Mouse (Mus musculus) neutrophil, adult 5-6 weeks (primary cell): ENCODE measurements around the gene Clec2i. TPM values are rescaled to one million over a fixed set of nuclear protein-coding genes. Genes with fewer than 3 reads are reported as not detected.
A peak's percentile ranks its signal among the peaks of the same experiment; 100 is the strongest.
"Not testable (repeated sequence)": the region's sequence is repeated elsewhere in the genome, so short reads cannot be mapped to it uniquely, and the experiment has no call there.

ENCODE experiments used
- ATAC-seq: fragments of 151-379, 151-347 bp; 2 replicates; pipeline ENCODE4 v1.8.0; 2017; ENCODE audit warnings: mild to moderate bottlenecking, moderate TSS enrichment; ENCODE audit not compliant: insufficient number of reproducible peaks, poor library complexity, low FRiP score, severe bottlenecking; ENCODE audit errors: extremely low read depth
- total RNA-seq: library from RNA; stranded (forward); fragments of 200-1000 nt; gene quantifications from 2 replicates; pipeline ENCODE4 v1.2.3, GENCODE M21; 2017

Clec2i gene
- total RNA-seq, 1 experiment from 2014 or later, result 148 TPM

DNA sequence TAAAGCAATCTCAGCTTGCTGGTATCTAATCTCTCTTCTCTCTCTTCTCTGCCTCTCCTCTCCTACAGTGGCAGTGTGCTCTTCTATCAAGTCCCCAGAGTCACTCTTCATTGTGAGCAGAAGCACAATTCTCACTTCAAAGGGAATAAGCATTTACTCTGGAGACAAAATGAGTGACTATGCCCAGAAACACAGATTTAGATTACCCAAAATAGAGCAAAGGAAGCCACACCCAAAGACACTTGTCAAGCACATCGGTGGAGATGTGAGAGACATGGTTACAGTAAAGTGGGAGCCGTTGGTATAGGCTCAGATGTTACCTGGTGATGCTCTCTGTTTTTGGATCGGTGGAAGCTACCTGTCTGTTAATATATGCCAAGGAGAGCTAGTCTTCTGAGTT is 34.6 kb upstream of the Clec2i start:
- no peak for ATAC-seq

DNA sequence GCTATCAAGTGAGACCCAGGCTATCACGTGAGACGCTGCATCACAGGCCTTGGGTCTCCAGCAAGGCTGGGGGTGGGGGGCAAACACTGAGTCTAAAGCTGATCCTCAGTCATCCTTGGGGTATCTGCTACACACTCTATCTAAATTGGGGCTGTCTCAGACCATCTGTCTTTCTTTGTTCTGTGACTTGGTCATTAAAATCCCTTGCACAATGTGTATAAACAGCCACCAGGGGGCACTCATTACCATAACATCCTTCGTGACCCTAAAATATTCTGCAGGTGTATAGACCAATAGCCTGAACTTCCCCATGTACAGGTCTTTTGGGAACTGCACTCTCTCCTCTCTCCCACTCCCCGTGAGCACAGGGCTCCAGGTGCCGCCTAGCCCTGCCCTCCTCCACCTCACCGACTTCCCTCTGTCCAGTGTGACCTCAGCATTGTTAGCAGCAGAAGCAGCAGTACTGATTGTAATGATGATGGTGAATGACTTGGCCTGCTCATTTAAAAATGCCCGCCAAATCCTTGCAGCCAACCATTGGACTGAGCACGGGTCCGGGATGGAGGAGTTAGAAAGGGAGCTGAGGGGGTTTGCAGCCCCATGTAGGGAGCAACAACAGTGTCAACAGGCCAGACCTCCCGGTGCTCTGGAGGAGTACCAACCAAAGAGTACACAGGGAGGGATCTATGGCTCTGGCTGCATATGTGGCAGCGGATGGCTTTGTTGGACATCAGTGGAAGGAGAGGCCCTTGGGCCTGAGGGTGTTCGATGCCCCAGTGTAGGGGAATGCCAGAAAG is 33.2 kb upstream of the Clec2i start:
- peak; percentile 76 for ATAC-seq

DNA sequence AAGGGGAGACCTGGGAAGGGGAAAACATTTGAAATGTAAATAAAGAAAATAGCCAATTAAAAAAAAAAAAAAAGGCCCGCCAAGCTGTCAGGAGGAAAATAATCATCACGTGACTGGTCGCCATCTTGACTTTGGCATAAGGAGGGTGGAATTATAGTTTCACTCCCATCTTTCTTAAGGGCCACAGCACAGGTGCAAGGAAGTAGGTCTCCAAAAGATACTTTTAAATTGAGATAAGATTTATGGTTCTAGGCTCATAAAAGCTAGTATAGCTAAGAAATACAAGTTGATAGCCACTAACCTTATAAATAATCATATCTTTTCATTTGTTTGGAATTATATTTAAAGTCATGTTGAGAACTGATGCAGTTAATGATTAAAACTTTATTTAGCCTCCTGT is 32.5 kb upstream of the Clec2i start:
- no peak for ATAC-seq

DNA sequence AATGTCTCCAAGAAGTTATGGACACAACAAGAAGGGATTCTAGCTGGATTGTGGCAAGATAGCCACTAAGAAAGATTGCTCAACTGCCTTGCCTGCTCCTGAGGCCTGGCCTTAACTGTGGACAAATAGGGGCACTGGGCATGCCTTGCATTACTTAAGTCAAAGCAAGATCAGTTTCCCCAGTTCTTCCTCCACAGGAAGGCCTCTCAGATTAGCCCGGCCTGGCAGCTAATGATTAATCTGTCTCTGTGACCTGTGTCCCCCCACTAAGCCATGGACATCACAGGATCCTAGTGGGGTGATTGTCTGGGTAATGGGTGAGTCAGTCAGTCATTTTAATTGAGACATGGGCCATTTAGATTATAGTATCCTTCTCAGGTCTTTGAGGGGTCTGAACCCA is 31.9 kb upstream of the Clec2i start:
- ATAC-seq, result no peak

DNA sequence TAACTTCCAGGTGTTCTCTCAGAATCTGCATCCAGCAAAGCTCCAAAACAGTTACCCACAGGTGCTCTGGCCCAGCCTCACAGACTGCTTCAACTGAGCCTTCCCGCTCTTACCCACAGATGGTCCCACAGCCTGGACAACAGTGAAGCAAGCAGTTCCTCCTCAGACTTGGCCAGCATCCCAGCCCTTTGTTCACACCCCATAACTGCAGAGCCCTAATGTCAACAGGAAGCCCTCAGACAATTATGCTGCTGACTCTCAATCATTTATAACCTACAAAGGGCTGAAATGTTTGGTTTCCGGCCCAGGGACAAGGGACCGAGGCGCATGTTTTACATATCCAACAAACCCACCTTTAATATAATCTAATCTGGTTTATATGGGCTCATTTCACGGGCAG is 31.1 kb upstream of the Clec2i start:
- peak; percentile 61 for ATAC-seq

DNA sequence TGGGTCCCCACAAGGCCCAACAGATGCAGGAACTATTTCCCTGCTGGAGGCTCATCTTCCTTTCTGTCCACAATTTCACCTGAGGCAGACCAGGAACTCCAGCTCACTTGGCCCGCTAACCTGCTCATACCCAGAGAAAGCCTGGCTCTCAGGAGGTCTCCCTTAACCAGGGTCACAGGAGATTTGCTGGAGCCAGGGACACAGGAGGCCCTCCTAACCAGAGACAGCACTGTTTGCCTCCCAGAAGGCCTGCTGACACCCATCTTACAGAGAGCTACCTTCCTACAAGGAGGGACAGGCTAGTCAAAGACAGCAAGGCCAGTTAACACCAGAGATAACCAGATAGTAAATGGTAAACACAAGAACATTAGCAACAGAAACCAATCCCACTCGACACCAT is 29.4 kb upstream of the Clec2i start:
- ATAC-seq, result no peak

DNA sequence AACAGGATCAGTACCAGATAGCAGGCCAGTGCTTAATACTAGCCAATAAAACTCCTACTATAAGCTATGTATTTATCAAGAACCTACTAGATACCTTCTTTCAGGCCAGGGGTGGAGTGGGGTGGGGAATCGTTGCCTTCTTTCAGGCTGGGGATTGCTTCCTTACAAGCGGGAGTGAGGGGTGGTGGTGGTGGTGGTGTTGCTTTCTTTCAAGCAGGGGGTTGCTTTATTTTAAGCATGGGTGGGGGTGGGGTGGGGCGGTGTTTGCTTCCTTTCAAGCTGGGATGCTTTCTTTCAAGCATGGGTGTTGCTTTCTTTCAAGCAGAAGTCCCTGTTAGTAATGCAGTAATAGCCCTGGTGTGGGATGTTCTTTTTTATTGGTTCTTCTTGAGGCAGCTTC is 18.5 kb upstream of the Clec2i start:
- ATAC-seq, result no peak

DNA sequence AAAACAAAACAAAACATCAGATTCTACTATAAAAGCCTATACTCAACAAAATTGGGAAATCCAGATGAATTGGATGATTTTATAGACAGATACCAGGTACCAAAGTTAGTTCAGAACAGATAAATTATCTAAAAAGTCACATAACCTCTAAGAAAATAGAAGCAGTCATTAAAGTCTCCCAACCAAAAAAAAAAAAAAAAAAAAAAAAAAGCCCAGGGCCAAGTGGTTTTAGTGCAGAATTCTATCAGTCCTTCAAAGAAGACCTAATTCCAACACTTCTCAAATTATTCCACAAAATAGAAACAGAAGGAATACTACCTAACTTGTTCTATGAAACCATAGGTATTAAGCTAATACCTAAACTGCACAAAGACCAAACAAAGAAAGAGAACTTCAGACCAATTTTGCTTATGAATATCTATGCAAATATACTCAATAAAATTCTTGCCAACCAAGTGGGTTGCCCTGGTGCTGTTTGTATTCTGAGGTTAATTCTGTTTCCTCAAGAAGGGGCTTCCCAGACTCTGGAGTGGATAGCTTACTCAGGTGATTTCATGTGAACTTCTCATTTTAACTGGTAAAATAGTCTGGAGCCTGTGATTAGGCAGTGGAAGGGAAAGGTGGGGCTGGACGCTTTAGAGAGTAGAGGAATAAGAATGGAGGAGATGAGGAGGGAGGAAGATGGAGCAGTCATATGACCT is 15.3 kb upstream of the Clec2i start:
- ATAC-seq, result no peak

DNA sequence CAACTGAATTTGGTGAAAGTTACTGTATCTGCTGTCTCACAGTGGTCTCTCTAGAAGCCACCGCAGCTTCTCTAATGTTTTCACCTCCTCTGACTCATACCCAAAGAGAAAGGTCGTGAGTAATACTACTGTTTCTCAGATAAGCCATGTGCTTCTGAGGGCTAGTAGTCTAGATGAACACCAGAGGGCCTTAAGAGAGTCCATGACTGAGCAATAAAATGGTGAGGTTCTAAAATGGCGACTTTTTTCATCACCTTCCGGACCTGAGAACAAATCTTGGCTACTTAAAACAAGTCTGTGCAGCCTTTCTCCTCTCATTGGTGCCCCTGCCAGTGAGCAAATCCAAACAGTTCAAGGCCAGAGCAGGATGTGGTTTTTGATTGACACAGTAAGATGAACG is 1.4 kb downstream of the Clec2i start:
- ATAC-seq, result peak; percentile 78

DNA sequence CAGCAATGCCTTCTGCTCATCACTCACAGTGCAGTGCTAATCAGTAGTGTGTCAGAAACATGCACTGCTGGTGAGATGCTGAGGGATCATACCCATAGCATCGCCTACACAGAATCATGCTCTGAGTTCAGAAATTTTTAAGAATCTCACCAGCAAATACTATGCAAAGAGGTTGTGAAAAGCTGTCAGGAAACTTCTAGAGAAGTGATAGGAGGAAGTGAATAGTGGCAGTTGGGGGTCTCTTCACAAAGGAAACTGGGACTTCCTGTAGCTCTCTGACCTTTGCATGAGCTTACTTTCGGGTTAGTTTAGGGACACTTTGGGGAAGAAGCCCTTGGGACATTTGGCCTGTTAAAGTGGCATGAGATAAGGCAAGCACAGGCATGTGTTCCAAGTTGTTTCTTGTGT is 3.6 kb downstream of the Clec2i start, which contains the start of gene BC035044:
Gene BC035044, minus strand, starts transcription at position 179 of the 408 bp plus-strand sequence.
- no peak for ATAC-seq

DNA sequence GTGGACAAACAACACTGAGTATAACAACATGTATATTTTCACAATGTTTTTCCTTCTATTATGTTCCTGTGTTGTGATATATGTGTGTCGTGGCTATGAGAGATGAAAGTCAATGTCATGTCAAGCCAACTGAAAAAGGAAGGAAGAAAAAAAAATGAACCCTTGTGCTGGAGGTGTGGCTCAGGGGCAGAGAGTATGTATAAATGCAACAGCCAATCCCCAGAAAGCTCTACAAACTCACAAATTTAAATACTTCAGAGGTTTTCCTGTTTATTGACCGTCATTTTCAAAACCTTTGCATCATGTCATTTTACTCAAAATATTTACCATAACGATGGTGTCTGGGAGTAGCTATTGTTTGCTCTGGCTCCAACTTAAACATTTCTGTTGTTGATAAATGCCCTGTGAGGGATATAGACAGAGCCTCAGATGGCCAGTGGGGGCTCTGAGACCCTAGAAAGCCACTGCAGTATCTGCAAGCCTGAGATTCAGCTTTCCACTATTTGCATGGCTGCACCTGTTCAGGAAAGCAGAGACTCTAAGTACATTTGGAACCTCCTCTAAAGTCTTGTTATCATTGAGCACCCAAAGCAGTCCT is 8.1 kb downstream of the Clec2i start:
- ATAC-seq, result no peak

DNA sequence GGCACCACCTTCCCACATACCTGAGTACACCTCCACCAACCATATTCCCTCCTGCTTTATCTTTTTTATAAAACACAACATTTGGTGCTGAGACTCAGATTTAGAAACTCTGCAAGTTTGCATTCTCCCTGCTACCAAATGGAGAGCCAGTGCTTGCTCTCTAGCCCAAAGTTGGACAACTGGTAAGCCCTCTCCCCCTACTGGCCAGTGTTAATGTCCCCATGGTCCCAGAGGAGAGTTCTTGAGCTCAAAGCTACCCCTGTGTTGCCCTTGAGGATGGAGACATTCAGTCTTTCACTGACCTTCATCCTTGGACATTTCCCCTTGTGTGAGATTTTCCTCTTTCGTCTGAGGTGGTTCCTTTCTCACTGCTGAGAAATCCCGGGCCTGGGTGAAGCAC is 12.7 kb downstream of the Clec2i start:
- ATAC-seq, result no peak

DNA sequence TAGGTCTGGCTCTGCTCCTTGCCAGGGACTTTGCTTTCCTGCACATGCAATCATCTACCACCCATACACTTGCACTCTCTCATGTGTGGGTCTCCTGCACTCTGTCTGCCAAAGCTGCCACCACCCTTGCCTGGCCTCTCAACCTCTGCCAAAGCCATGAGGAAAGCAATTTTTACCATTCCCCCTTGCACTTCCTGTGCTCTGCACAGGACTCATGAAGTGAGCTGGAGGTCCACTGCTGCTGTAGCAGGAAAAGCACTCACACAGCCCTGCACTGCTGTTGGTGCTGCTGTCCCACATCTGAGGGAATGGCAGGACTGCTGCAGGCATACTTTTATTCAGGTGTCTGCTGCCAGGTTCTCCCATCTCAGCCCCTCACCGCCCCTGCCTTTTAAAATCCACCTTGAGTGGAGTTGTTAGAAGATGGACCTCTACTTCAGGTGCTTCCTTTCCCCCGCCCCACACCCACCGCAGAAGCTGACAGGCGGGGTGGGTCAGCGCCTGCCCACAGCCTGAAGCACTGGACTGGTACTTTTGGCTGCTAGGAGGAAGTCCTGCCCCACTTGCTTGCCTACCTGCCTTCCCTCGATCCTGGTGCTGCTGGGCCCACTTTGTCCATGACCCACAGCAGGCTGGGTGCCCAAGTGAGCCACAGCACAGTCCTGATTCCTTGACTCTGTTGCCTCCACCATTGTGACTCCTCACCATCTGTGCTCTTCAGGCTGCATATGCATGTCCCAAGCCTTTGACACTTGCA is 13.6 kb downstream of the Clec2i start:
- ATAC-seq, result peak; percentile 23; the same call in 1 of the 2 replicates

DNA sequence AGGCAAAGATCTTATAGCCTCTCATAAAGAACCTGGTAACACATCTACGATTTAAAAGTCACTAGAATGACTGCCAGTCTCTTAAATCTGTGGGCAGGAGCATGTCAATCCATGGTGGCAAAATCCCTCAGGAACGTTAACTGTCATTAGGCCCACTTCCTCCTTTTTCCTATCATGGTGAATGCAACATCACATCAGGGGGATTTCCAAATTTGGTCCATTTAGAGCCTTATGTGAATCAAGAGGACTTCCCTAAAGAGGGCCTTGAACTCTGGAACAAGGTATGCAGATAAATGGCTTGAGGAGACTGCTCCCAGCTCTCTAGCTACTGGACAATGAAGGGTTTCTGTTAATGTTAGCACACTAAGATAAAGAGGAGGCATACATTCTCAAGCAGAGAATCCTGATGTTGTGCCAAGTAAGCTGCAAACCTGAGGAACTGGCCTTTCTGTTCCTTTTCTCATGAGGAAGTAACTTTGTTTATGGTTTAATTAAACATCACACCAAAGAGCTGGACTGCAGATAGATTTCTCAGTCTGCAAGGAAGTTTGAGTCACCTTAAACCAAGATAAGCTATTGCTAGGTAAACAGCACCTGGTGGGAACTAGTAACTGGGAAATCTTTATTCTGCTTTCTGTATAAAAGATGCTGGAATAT is 26.3 kb downstream of the Clec2i start:
- no peak for ATAC-seq

DNA sequence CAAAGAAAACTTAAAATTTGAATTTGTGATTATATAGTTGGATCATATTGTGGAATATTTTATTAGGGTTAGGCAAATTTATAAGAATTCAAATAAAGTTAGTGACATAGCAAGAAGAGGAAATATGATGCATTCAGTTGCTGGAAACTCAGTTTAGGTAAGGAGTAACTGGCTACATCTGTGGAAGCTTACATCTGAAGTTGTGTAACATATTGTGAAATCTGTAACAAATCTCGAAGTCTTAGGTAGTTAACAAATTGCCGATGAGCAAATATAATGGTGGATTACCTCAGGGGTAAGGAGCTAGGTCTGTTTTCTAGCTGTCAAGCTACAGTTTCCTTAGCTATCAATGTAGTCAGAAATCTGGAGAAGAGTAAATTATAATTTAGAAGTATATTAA is 29.9 kb downstream of the Clec2i start:
- ATAC-seq, result no peak

DNA sequence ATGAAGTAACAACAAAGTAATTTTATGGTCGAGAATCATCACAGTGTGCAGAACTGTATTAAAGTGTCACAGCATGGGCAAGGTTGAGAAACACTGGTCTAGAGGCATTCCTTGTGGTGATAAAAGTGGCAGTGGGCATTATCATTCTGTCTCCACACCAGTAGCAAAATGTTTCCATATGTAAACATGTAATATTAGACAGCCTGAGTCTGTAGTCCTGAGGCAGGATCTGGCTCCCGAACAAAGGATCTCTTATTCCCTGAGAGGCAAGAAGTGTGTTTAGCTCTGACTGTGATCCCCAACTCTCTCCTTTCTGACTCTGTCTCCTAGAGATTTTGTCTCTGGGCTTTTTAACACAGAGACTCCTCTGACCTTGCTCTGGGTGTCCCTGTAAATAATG is 45.7 kb downstream of the Clec2i start:
- no peak for ATAC-seq

DNA sequence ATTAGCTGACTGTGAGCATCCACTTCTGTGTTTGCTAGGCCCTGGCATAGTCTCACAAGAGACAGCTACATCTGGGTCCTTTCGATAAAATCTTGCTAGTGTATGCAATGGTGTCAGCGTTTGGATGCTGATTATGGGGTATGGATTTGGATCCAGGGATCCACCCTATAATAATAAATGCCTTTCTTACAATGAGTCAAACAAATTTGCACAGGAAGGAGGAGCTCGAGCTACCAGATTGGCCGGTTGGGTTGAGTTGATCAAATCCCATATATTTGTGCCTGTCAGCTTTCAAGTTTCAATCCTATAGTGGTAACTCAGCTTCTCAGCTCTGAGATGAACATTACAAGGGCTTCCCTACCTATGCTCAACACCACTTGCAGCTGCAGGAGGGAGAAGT is 46.7 kb downstream of the Clec2i start, which contains the start of gene Clec2g:
Gene Clec2g, plus strand, starts transcription at position 301 of the 400 bp plus-strand sequence.
- ATAC-seq, result not testable (repeated sequence)

DNA sequence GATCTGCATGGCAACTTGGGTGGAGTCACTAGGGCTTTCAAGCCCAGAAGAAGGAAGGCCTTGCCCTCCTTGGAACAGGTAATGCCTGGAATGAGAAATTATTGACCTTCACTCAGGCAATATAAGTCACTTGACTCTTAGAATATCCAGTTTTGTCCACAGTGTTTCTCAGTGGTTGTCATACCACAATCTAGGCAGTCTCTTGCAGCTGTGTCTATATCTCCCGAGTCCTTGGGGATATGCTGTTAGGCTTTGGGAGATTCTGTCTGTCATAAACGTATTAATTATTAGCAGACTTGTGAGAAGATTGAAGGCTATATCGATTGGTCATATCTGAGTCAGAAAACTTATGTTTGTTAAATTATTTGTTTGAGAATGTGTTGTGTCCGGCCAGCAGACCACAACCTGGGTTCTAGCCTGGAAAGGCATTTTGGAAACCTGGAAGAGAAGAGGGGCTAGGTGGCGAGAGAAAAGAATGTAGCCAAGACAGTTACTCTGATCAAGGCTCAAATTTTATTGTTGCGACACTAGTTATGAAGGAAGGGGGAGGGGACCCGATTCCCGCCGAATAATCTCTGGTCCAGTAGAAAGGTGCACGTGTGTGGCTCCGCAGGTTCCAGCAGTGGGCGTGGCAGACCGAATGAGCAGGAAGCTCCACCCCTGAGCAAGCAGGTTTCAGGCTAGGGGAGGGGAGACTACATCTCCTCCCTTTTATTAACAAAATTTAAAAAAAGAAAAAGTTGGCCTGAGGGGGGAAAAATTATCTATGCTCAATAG is 48.7 kb downstream of the Clec2i start:
- not testable (repeated sequence) for ATAC-seq
